Mouse (Mus musculus): ENCODE results near the gene Ccdc188. TPM values are rescaled to one million over a fixed set of nuclear protein-coding genes. Genes with fewer than 3 reads are reported as not detected.

Gene Ccdc188
- polyA plus RNA-seq, 1 experiment from 2014 or later = not detected

DNA sequence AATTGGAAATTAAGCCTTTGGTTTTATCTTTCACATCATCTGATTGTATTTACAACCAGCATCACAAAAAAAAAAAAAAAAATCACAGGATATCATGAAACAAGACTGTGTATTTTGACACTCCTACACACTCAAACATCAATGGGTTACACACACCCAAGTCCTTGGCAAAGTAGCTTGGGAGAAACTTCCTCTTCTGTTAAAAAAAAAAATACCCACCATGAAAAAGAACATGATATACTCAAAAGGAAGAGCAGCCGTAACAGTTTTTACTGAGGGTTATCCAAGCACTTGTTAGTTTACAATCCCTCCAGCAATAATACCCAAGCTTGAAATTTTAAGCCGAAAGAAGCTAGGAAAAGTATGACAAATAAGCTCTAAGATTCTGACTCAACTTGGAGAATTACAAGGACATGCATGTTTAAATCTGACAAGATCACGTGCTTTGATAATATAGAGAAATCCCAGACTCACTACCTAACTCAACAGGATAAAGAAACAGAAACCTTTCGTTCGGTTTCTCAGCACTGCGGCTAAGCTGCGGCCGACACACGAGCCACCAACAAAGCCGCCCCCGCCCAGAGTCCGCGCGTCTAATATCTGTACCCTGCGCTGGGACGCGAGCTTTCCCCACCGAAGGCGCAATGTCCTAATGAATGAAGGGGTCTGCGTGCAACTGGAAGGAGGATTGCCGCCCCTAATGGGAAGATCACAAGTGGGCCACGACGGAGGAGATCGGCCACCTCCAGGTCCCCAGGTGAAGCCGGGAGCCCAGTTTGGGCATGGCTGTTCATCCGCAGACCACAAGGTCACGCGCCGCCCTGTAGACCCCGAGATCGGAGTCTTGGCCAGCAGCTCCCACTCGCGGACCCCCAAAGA is 30.1 kb downstream of the Ccdc188 start:
- Histone ChIP-seq H3K27me3 (ENCODE audit: insufficient read depth, low read length) (no peaks in the 10 kb centered on the region), H3K9ac (replicated peaks; ENCODE audit: low read length) (peak overlapping the region; percentile 93), H3K9me3 (ENCODE audit: low read length) (no peaks in the 10 kb centered on the region), H3K27ac (ENCODE audit: low read length) (peak overlapping the region; percentile 83), H3K4me3 (ENCODE audit: low read length) (peak overlapping the region; percentile 81), H3K4me2 (replicated peaks; ENCODE audit: low read depth, low read length) (peak overlapping the region; percentile 63), H3K36me3 (ENCODE audit: insufficient read depth, low read length) (peaks cover 55% of the 10 kb centered on the region), H3K4me1 (ENCODE audit: insufficient read depth, low read length) (peaks cover 33% of the 10 kb centered on the region)
- under 1% methylated on average over 33 of the region's 33 CpGs for WGBS
- ATAC-seq (ENCODE audit: low FRiP score, low TSS enrichment) = no peak

DNA sequence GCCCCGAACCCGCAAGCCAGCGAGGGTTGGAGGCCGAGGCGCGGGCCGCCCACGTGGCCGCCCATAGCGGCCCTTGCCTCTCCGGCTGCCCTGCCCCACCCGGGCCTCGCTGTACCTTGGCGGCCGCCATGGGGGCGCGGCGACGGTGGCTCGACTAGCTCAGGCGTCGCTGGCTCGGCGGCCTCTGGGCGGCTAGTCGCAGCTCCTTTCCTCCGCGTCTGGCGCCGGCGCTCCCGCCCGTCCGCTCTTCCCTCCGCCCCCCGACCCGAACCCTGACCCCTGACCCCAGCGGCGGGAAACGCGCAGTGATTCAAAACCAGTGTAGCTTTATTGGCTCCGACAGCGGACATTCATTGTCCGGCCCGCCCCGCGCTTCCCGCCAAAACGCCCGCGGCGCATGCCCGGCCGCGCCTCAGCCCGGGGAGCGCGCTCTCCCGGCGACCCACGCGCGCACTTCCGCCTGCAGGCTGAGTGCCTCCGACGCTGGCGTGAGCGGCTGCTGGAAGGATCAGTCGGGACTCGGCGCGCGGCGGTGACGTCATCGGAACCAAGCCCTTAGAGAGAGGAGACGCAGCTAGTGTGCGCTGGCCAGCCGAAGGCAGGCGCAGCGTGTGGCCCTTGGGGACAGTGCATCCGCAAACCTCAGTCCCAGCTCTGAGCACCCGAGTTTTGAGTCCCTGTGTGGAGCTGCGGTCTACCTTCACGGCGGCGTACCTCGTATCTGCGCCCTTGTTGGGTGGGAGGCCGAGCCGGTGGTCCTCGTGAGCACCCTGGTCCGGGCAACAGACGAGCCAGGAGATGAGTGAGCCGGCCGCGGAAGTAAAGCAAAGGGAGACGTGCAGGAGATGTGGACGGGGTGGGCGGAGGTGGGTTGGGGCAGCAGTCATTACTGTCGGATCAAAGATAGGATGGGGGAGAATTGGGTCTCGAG is 31.0 kb downstream of the Ccdc188 start, which contains the start of the genes Trmt2a and Ranbp1:
TSS of gene Trmt2a (plus strand) at position 247 of the 931 bp plus-strand sequence.
TSS of gene Ranbp1 (minus strand) at position 300 of the 931 bp plus-strand sequence.
- peaks cover 55% of the 10 kb centered on the region for H3K36me3 ChIP-seq (ENCODE audit: insufficient read depth, low read length)
- peaks cover 33% of the 10 kb centered on the region for H3K4me1 ChIP-seq (ENCODE audit: insufficient read depth, low read length)
- H3K4me2 ChIP-seq (replicated peaks; ENCODE audit: low read depth, low read length) = peak within 1 kb of the TSS; percentile 70
- H3K9me3 ChIP-seq (ENCODE audit: low read length) = no peaks in the 10 kb centered on the region
- under 1% methylated on average over 100 of the region's 102 CpGs for WGBS
- peak within 1 kb of the TSS; percentile 81 for H3K4me3 ChIP-seq (ENCODE audit: low read length)
- H3K27ac ChIP-seq (ENCODE audit: low read length) = peak within 1 kb of the TSS; percentile 94
- H3K9ac ChIP-seq (replicated peaks; ENCODE audit: low read length) = peak within 1 kb of the TSS; percentile 93
- ATAC-seq (ENCODE audit: low FRiP score, low TSS enrichment) = peak; percentile 97
- no peaks in the 10 kb centered on the region for H3K27me3 ChIP-seq (ENCODE audit: insufficient read depth, low read length)

DNA sequence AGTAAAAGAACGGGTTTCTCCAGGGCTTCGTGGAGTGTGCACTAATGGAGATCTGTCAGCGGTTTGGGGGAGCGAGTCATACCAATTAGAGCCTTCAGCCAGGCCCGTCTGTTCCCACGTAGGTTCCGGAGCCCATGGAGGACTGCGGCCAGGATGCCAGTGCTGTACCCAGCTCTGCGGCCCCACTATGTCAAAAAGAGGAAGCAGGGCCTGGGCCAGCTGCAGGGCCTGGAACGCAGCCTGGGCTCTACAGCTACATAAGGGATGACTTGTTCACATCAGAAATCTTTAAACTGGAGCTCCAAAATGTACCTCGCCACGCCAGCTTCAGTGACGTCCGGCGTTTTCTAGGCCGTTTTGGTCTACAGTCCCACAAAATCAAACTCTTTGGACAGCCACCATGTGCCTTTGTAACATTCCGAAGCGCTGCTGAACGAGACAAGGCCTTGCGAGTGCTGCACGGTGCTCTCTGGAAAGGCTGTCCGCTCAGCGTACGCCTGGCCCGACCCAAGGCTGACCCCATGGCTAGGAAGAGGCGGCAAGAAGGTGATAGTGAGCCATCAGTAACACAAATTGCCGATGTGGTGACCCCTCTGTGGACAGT is 31.8 kb downstream of the Ccdc188 start:
- ATAC-seq (ENCODE audit: low FRiP score, low TSS enrichment) = peak; percentile 20

DNA sequence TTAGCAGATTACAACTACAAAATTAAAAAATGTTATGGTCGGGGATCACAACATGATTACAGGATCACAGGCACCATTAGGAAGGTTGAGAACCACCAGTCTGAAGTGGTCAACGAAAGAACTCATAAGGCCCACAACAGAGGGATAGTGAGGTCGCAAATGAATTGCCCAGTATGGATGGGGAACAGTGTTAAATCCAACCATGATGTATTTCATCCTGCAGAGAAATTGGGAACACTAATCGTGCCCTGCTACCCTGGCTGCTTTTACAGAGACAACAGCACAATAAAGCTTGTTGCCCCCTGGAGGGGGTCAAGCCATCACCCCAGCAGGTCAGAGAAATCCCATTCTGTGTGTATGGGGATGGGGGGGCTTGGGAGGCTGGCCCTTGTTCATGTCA is 32.6 kb downstream of the Ccdc188 start:
- H3K36me3 ChIP-seq (ENCODE audit: insufficient read depth, low read length) = peaks cover 49% of the 10 kb centered on the region
- no peaks in the 10 kb centered on the region for H3K9me3 ChIP-seq (ENCODE audit: low read length)
- no peak overlapping the region for H3K27ac ChIP-seq (ENCODE audit: low read length)
- WGBS = 68% methylated on average over 4 of the region's 4 CpGs
- no peaks in the 10 kb centered on the region for H3K27me3 ChIP-seq (ENCODE audit: insufficient read depth, low read length)
- H3K4me3 ChIP-seq (ENCODE audit: low read length) = peak overlapping the region; percentile 81
- ATAC-seq (ENCODE audit: low FRiP score, low TSS enrichment) = no peak
- peak overlapping the region; percentile 87 for H3K9ac ChIP-seq (replicated peaks; ENCODE audit: low read length)
- peak overlapping the region; percentile 70 for H3K4me2 ChIP-seq (replicated peaks; ENCODE audit: low read depth, low read length)
- peaks cover 33% of the 10 kb centered on the region for H3K4me1 ChIP-seq (ENCODE audit: insufficient read depth, low read length)

More for the DNA sequence above, 31.8 kb downstream of the Ccdc188 start:
- H3K27me3 ChIP-seq (ENCODE audit: insufficient read depth, low read length) = no peaks in the 10 kb centered on the region
- H3K4me3 ChIP-seq (ENCODE audit: low read length) = peak overlapping the region; percentile 81
- H3K4me2 ChIP-seq (replicated peaks; ENCODE audit: low read depth, low read length) = peak overlapping the region; percentile 70
- peak overlapping the region; percentile 94 for H3K27ac ChIP-seq (ENCODE audit: low read length)
- WGBS = 4% methylated on average over 27 of the region's 27 CpGs
- H3K9ac ChIP-seq (replicated peaks; ENCODE audit: low read length) = peak overlapping the region; percentile 87
- H3K4me1 ChIP-seq (ENCODE audit: insufficient read depth, low read length) = peaks cover 33% of the 10 kb centered on the region
- H3K9me3 ChIP-seq (ENCODE audit: low read length) = no peaks in the 10 kb centered on the region
- peaks cover 55% of the 10 kb centered on the region for H3K36me3 ChIP-seq (ENCODE audit: insufficient read depth, low read length)

DNA sequence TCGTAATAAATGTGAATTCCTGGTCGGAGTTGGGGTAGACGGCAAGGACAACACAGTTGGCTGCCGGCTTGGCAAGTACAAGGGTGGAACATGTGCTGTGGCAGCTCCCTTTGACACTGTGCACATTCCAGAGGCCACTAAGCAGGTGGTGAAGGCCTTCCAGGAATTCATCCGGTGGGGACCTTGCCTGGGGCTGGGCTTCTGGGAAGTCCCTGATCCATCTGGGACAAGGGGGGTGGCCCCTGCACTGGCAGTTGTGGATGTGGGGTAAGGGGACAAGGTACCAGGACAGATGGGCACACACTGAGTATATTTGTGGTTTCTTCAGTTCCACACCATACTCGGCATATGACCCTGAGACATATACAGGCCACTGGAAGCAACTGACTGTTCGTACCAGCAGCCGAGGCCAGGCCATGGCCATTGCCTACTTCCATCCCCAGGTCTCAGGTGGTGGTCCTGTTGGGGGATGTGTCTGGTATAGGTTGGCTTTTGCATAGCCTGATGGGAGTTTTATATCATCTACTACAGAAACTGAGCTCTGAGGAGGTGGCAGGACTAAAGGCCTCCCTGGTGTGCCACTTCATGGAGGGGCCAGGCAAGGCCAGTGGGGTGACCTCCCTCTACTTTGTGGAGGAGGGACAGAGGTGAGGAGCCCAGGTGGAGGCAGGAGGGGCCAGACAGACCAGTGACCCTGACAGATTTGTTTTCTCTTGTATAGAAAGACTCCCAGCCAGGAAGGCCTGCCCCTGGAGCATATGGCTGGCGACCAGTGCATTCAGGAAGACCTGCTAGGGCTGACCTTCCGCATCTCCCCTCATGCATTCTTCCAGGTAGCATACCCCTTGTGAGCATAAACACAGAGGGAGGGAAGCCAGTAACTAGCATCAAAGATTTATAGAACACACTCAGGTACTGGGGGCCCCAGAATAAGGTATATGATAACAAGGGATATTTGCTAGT is 33.4 kb downstream of the Ccdc188 start:
- Histone ChIP-seq H3K9me3 (ENCODE audit: low read length) (no peaks in the 10 kb centered on the region), H3K4me3 (ENCODE audit: low read length) (peak overlapping the region; percentile 81; the same call in 1 of the 2 replicates), H3K9ac (replicated peaks; ENCODE audit: low read length) (peak overlapping the region; percentile 87), H3K27ac (ENCODE audit: low read length) (no peak overlapping the region), H3K27me3 (ENCODE audit: insufficient read depth, low read length) (no peaks in the 10 kb centered on the region), H3K4me2 (replicated peaks; ENCODE audit: low read depth, low read length) (peak overlapping the region; percentile 70), H3K36me3 (ENCODE audit: insufficient read depth, low read length) (peaks cover 47% of the 10 kb centered on the region), H3K4me1 (ENCODE audit: insufficient read depth, low read length) (peaks cover 32% of the 10 kb centered on the region)
- no peak for ATAC-seq (ENCODE audit: low FRiP score, low TSS enrichment)
- 59% methylated on average over 10 of the region's 10 CpGs for WGBS

DNA sequence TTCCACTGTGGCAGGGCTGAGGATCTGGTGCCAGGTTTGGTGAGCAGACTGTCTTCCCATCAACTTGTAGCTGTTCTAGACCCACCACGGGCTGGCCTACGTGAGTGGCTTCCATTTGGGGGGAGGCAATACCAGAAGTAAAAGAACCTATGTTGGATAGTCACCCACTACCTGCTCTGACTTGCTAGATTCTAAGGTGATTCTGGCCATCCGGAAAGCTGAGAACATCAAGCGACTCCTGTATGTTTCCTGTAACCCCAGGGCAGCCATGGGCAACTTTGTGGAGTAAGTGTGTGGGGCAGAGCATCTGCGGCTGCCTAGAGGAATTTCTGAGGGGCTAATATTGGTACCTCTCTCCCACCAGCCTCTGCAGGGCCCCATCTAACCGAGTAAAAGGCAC is 35.1 kb downstream of the Ccdc188 start:
- no peak overlapping the region for H3K4me3 ChIP-seq (ENCODE audit: low read length)
- peaks cover 18% of the 10 kb centered on the region for H3K4me1 ChIP-seq (ENCODE audit: insufficient read depth, low read length)
- H3K9me3 ChIP-seq (ENCODE audit: low read length) = no peaks in the 10 kb centered on the region
- H3K27ac ChIP-seq (ENCODE audit: low read length) = no peak overlapping the region
- 79% methylated on average over 6 of the region's 6 CpGs for WGBS
- peaks cover 61% of the 10 kb centered on the region for H3K36me3 ChIP-seq (ENCODE audit: insufficient read depth, low read length)
- no peak for ATAC-seq (ENCODE audit: low FRiP score, low TSS enrichment)
- no peaks in the 10 kb centered on the region for H3K27me3 ChIP-seq (ENCODE audit: insufficient read depth, low read length)
- no peak overlapping the region for H3K4me2 ChIP-seq (replicated peaks; ENCODE audit: low read depth, low read length)
- no peak overlapping the region for H3K9ac ChIP-seq (replicated peaks; ENCODE audit: low read length)

DNA sequence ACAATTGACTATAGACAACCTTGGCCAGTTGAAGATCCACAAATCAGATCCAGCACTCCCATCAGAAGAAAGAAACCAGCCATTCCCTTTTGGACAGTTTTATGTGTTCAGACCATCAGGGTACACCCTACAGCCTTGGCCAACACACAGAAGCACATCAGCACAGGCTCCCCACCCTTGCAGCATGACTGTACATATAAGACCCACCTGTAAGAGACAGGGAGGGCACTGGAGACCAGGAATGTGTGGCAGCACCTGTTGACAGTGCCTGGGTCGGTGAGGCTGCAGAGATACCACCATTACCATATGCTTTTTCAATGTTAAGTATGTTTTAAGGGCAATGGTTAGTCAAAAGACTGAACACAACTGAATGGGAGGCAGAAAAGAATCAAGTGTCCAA is 36.2 kb downstream of the Ccdc188 start:
- Histone ChIP-seq H3K36me3 (ENCODE audit: insufficient read depth, low read length) (peaks cover 70% of the 10 kb centered on the region), H3K4me3 (ENCODE audit: low read length) (no peak overlapping the region), H3K27me3 (ENCODE audit: insufficient read depth, low read length) (no peaks in the 10 kb centered on the region), H3K4me1 (ENCODE audit: insufficient read depth, low read length) (peaks cover 18% of the 10 kb centered on the region), H3K27ac (ENCODE audit: low read length) (no peak overlapping the region), H3K9me3 (ENCODE audit: low read length) (no peaks in the 10 kb centered on the region), H3K9ac (replicated peaks; ENCODE audit: low read length) (no peak overlapping the region), H3K4me2 (replicated peaks; ENCODE audit: low read depth, low read length) (no peak overlapping the region)
- no peak for ATAC-seq (ENCODE audit: low FRiP score, low TSS enrichment)
- WGBS = 93% methylated on average over 1 of the region's 1 CpGs

DNA sequence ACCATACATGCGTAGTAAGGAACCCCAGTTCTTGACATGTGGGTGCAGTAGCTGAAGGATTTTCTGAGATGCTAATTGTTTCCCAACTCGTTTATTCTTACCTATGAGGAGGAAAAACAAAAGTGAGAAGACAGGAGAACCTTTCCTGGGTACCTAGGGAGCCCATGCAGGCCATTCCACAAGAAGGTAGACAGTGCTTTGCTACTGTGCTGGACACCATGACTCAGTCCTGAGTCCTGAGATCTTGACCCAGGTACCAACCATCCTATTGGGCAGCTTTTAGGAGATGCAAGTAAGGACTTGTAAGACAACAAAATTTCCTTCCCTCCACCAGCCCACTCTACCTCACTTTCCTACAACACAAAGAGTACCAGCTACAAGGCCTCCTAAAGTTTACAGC is 40.5 kb downstream of the Ccdc188 start, which contains the start of gene Gm49776:
TSS of gene Gm49776 (minus strand) at position 101 of the 400 bp plus-strand sequence.
- no peak within 1 kb of the TSS for H3K9ac ChIP-seq (replicated peaks; ENCODE audit: low read length)
- no peaks in the 10 kb centered on the region for H3K9me3 ChIP-seq (ENCODE audit: low read length)
- H3K4me1 ChIP-seq (ENCODE audit: insufficient read depth, low read length) = no peaks in the 10 kb centered on the region
- peaks cover 70% of the 10 kb centered on the region for H3K36me3 ChIP-seq (ENCODE audit: insufficient read depth, low read length)
- no peak within 1 kb of the TSS for H3K27ac ChIP-seq (ENCODE audit: low read length)
- ATAC-seq (ENCODE audit: low FRiP score, low TSS enrichment) = no peak
- H3K27me3 ChIP-seq (ENCODE audit: insufficient read depth, low read length) = no peaks in the 10 kb centered on the region
- H3K4me2 ChIP-seq (replicated peaks; ENCODE audit: low read depth, low read length) = no peak within 1 kb of the TSS
- H3K4me3 ChIP-seq (ENCODE audit: low read length) = no peak within 1 kb of the TSS
- 90% methylated on average over 2 of the region's 2 CpGs for WGBS
